Mouse (Mus musculus): ENCODE measurements around the gene Olfr283. TPM values are rescaled to one million over a fixed set of nuclear protein-coding genes. Genes with fewer than 3 reads are reported as not detected.
"Not testable (repeated sequence)": the region's sequence is repeated elsewhere in the genome, so short reads cannot be mapped to it uniquely, and the experiment has no call there.

Olfr283 gene
- polyA plus RNA-seq (2015; fragmentation: Nextera tagmentation; extraction: Ambion mirVana): not detected in 2 replicates

- Histone ChIP-seq H3K4me3 (no peak within 1 kb of the TSS), H3K27me3 (replicated peaks) (no peaks in the 10 kb centered on the region), H3K9me3 (no peaks in the 10 kb centered on the region), H3K4me2 (no peak within 1 kb of the TSS), H3K27ac (no peak within 1 kb of the TSS), H3K9ac (no peak within 1 kb of the TSS), H3K36me3 (replicated peaks) (no peaks in the 10 kb centered on the region), H3K4me1 (no peaks in the 10 kb centered on the region)
- no peak for ATAC-seq (replicated peaks)
- WGBS: 90% methylated on average over 6 of the region's 6 CpGs
These were observed at the start of gene Olfr283 for GRCm38 (mm10) chr15:98380846-98381245. Gene Olfr283, minus strand, starts transcription at chr15:98380946.

- no peaks in the 10 kb centered on the region for H3K9me3 ChIP-seq
- no peaks in the 10 kb centered on the region for H3K4me1 ChIP-seq
- no peak overlapping the region for H3K4me3 ChIP-seq
- no peak overlapping the region for H3K4me2 ChIP-seq
- H3K27me3 ChIP-seq (replicated peaks): no peaks in the 10 kb centered on the region
- no peak for ATAC-seq (replicated peaks)
- no peaks in the 10 kb centered on the region for H3K36me3 ChIP-seq (replicated peaks)
- WGBS: 88% methylated on average over 7 of the region's 7 CpGs
- no peak overlapping the region for H3K27ac ChIP-seq
- no peak overlapping the region for H3K9ac ChIP-seq
These were observed 44.4 kb upstream of the Olfr283 start for GRCm38 (mm10) chr15:98425188-98425587.

- Histone ChIP-seq H3K4me3 (no peak overlapping the region), H3K9me3 (no peaks in the 10 kb centered on the region), H3K36me3 (replicated peaks) (no peaks in the 10 kb centered on the region), H3K4me1 (no peaks in the 10 kb centered on the region), H3K27ac (no peak overlapping the region), H3K4me2 (no peak overlapping the region), H3K27me3 (replicated peaks) (no peaks in the 10 kb centered on the region), H3K9ac (no peak overlapping the region)
- ATAC-seq (replicated peaks): no peak
- 73% methylated on average over 6 of the region's 6 CpGs for WGBS
These were observed 44.0 kb upstream of the Olfr283 start for GRCm38 (mm10) chr15:98424753-98425152.

- Histone ChIP-seq H3K4me2 (no peak overlapping the region), H3K9me3 (no peaks in the 10 kb centered on the region), H3K4me1 (no peaks in the 10 kb centered on the region), H3K27ac (no peak overlapping the region), H3K4me3 (no peak overlapping the region), H3K9ac (no peak overlapping the region), H3K27me3 (replicated peaks) (no peaks in the 10 kb centered on the region), H3K36me3 (replicated peaks) (no peaks in the 10 kb centered on the region)
- WGBS: 48% methylated on average over 14 of the region's 14 CpGs
- no peak for ATAC-seq (replicated peaks)
These were observed 43.6 kb upstream of the Olfr283 start for GRCm38 (mm10) chr15:98424326-98424725.

- Histone ChIP-seq H3K27ac (no peak overlapping the region), H3K36me3 (replicated peaks) (no peaks in the 10 kb centered on the region), H3K27me3 (replicated peaks) (no peaks in the 10 kb centered on the region), H3K4me1 (no peaks in the 10 kb centered on the region), H3K4me2 (no peak overlapping the region), H3K4me3 (no peak overlapping the region), H3K9me3 (no peaks in the 10 kb centered on the region), H3K9ac (no peak overlapping the region)
- 71% methylated on average over 4 of the region's 4 CpGs for WGBS
- no peak for ATAC-seq (replicated peaks)
These were observed 40.2 kb upstream of the Olfr283 start for GRCm38 (mm10) chr15:98420897-98421296.

- ATAC-seq (replicated peaks): no peak
- WGBS: 65% methylated on average over 7 of the region's 7 CpGs
These were observed 37.4 kb upstream of the Olfr283 start for GRCm38 (mm10) chr15:98418096-98418495.

GRCm38 (mm10) chr15:98417285-98417684 is 36.5 kb upstream of the Olfr283 start:
- ATAC-seq (replicated peaks); H3K4me1 ChIP-seq; H3K27me3 ChIP-seq (replicated peaks); H3K9me3 ChIP-seq; H3K9ac ChIP-seq; H3K4me2 ChIP-seq; H3K27ac ChIP-seq; H3K36me3 ChIP-seq (replicated peaks); H3K4me3 ChIP-seq: not testable (repeated sequence)
- WGBS: 48% methylated on average over 2 of the region's 3 CpGs

More at GRCm38 (mm10) chr15:98418096-98418495, 37.4 kb upstream of the Olfr283 start:
- H3K9me3 ChIP-seq: no peaks in the 10 kb centered on the region
- H3K4me1 ChIP-seq: no peaks in the 10 kb centered on the region
- H3K4me3 ChIP-seq: no peak overlapping the region
- H3K9ac ChIP-seq: no peak overlapping the region
- no peaks in the 10 kb centered on the region for H3K36me3 ChIP-seq (replicated peaks)
- H3K27me3 ChIP-seq (replicated peaks): no peaks in the 10 kb centered on the region
- H3K27ac ChIP-seq: no peak overlapping the region
- H3K4me2 ChIP-seq: no peak overlapping the region

GRCm38 (mm10) chr15:98416802-98417201 is 36.1 kb upstream of the Olfr283 start:
- H3K4me1 ChIP-seq; H3K27me3 ChIP-seq (replicated peaks); H3K4me2 ChIP-seq; H3K36me3 ChIP-seq (replicated peaks); ATAC-seq (replicated peaks); H3K9ac ChIP-seq; H3K9me3 ChIP-seq; H3K4me3 ChIP-seq; H3K27ac ChIP-seq: not testable (repeated sequence)

GRCm38 (mm10) chr15:98415996-98416395 is 35.2 kb upstream of the Olfr283 start:
- no peaks in the 10 kb centered on the region for H3K4me1 ChIP-seq
- no peaks in the 10 kb centered on the region for H3K36me3 ChIP-seq (replicated peaks)
- H3K9me3 ChIP-seq: no peaks in the 10 kb centered on the region
- H3K4me2 ChIP-seq: no peak overlapping the region
- no peak overlapping the region for H3K9ac ChIP-seq
- ATAC-seq (replicated peaks): no peak
- no peak overlapping the region for H3K27ac ChIP-seq
- no peak overlapping the region for H3K4me3 ChIP-seq
- H3K27me3 ChIP-seq (replicated peaks): no peaks in the 10 kb centered on the region
- 80% methylated on average over 4 of the region's 4 CpGs for WGBS

GRCm38 (mm10) chr15:98410249-98410648 is 29.5 kb upstream of the Olfr283 start:
- H3K27ac ChIP-seq: no peak overlapping the region
- 91% methylated on average over 9 of the region's 9 CpGs for WGBS
- H3K9me3 ChIP-seq: no peaks in the 10 kb centered on the region
- H3K4me1 ChIP-seq: no peaks in the 10 kb centered on the region
- H3K9ac ChIP-seq: no peak overlapping the region
- H3K4me2 ChIP-seq: no peak overlapping the region
- H3K4me3 ChIP-seq: no peak overlapping the region
- no peaks in the 10 kb centered on the region for H3K27me3 ChIP-seq (replicated peaks)
- no peaks in the 10 kb centered on the region for H3K36me3 ChIP-seq (replicated peaks)
- ATAC-seq (replicated peaks): no peak

GRCm38 (mm10) chr15:98409635-98410034 is 28.9 kb upstream of the Olfr283 start:
- Histone ChIP-seq H3K9me3 (no peaks in the 10 kb centered on the region), H3K4me1 (no peaks in the 10 kb centered on the region), H3K4me2 (no peak overlapping the region), H3K27ac (no peak overlapping the region), H3K27me3 (replicated peaks) (no peaks in the 10 kb centered on the region), H3K9ac (no peak overlapping the region), H3K4me3 (no peak overlapping the region), H3K36me3 (replicated peaks) (no peaks in the 10 kb centered on the region)
- 92% methylated on average over 2 of the region's 2 CpGs for WGBS
- no peak for ATAC-seq (replicated peaks)

- H3K9me3 ChIP-seq: no peaks in the 10 kb centered on the region
- no peaks in the 10 kb centered on the region for H3K27me3 ChIP-seq (replicated peaks)
- no peak overlapping the region for H3K9ac ChIP-seq
- no peak overlapping the region for H3K27ac ChIP-seq
- H3K4me3 ChIP-seq: no peak overlapping the region
- no peaks in the 10 kb centered on the region for H3K4me1 ChIP-seq
- no peak overlapping the region for H3K4me2 ChIP-seq
- no peak for ATAC-seq (replicated peaks)
- no peaks in the 10 kb centered on the region for H3K36me3 ChIP-seq (replicated peaks)
- WGBS: 75% methylated on average over 17 of the region's 17 CpGs
These were observed 27.8 kb upstream of the Olfr283 start for GRCm38 (mm10) chr15:98408406-98409060.

- Histone ChIP-seq H3K9ac (no peak overlapping the region), H3K4me3 (no peak overlapping the region), H3K9me3 (no peaks in the 10 kb centered on the region), H3K27me3 (replicated peaks) (no peaks in the 10 kb centered on the region), H3K27ac (no peak overlapping the region), H3K4me1 (no peaks in the 10 kb centered on the region), H3K36me3 (replicated peaks) (no peaks in the 10 kb centered on the region), H3K4me2 (no peak overlapping the region)
- ATAC-seq (replicated peaks): no peak
- 80% methylated on average over 10 of the region's 10 CpGs for WGBS
These were observed 21.6 kb upstream of the Olfr283 start for GRCm38 (mm10) chr15:98402356-98402755.

Data from midbrain, embryonic 15.5 days (tissue).